Mouse (Mus musculus) stomach, embryonic 14.5 days (tissue): ENCODE measurements around the gene Med18. TPM values are rescaled to one million over a fixed set of nuclear protein-coding genes. Genes with fewer than 3 reads are reported as not detected.

ENCODE experiments used
- ATAC-seq: fragments of 200-750 bp; cut with Nextera tagmentation; 2 replicates; pipeline ENCODE4 v1.8.0; 2017; ENCODE audit warnings: low read depth, moderate TSS enrichment; ENCODE audit not compliant: insufficient number of reproducible peaks, insufficient read depth, low FRiP score
- H3K27ac ChIP-seq: fragments of 300-500 bp; sonication (generic); 2 replicates; pipeline ENCODE4 v1.5.1; 2014; ENCODE audit warnings: mild to moderate bottlenecking, low read length, moderate library complexity, mixed read lengths
- H3K27me3 ChIP-seq: fragments of 300-500 bp; sonication (generic); 2 replicates; pipeline ENCODE4 v1.6.1; 2014; ENCODE audit warnings: low read length, control low read depth, mixed read lengths; ENCODE audit not compliant: control insufficient read depth, insufficient read depth
- H3K36me3 ChIP-seq: fragments of 300-500 bp; sonication (generic); 2 replicates; pipeline ENCODE4 v1.6.1; 2014; ENCODE audit warnings: mild to moderate bottlenecking, control low read depth, low read length, moderate library complexity, mixed read lengths; ENCODE audit not compliant: control insufficient read depth, insufficient read depth
- H3K4me1 ChIP-seq: fragments of 300-500 bp; sonication (generic); 2 replicates; pipeline ENCODE4 v1.6.1; 2014; ENCODE audit warnings: low read length, control low read depth, mixed read lengths; ENCODE audit not compliant: control insufficient read depth, insufficient read depth
- H3K4me2 ChIP-seq: fragments of 300-500 bp; sonication (generic); replicated peaks from 2 replicates; pipeline ENCODE4 v1.6.1; 2014; ENCODE audit warnings: low read depth, low read length, control low read depth
- H3K4me3 ChIP-seq: fragments of 300-500 bp; sonication (generic); 2 replicates; pipeline ENCODE4 v1.5.1; 2014; ENCODE audit warnings: low read depth, low read length, control low read depth
- H3K9ac ChIP-seq: fragments of 300-500 bp; sonication (generic); replicated peaks from 2 replicates; pipeline ENCODE4 v1.6.1; 2014; ENCODE audit warnings: low read depth, mild to moderate bottlenecking, control low read depth, low read length, moderate library complexity, mixed read lengths
- H3K9me3 ChIP-seq: fragments of 300-500 bp; sonication (generic); 2 replicates; pipeline ENCODE4 v1.6.1; 2016; ENCODE audit warnings: low read depth, low read length, control low read depth; ENCODE audit not compliant: control insufficient read depth
- WGBS: fragments of 180-500 bp; shearing (Covaris S2); extraction: QIAGEN DNeasy Blood & Tissue Kit; methylation state at CpG from one replicate; pipeline ENCODE4 v1.1.7; 2014; 5-methylcytosine and 5-hydroxymethylcytosine counted together
- polyA plus RNA-seq: library from polyadenylated mRNA; unstranded; fragments of >200 nt; fragmentation: Nextera tagmentation; extraction: Ambion mirVana; gene quantifications from 2 replicates; pipeline ENCODE4 v1.2.1, GENCODE M21; 2014

Med18 gene
- polyA plus RNA-seq, 1 experiment from 2014 or later = 22.8 TPM

DNA sequence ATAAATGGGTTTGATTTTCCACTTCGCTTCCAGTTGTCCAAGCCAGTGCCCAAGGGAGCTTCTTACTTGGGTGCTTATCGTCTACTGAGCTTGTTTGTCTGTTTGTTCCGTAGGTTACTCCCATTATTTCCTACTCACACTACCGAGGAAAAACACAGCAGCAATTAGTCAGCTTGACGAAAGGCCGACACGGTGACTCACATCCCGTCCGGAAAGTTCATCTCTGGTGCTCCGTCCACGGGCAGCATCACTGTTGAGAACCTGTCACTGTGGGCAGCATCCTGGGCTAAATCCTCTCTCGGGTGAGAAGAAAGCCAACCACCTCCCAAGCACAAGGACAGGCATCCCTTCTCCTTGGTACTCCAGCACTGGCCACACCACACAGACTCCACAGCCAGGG is 17.6 kb downstream of the Med18 start:
- no peak overlapping the region for H3K4me3 ChIP-seq
- peaks cover 3% of the 10 kb centered on the region; the same call in 1 of the 2 replicates for H3K9me3 ChIP-seq
- WGBS = 69% methylated on average over 12 of the region's 12 CpGs
- no peak overlapping the region for H3K9ac ChIP-seq
- H3K36me3 ChIP-seq = no peaks in the 10 kb centered on the region
- H3K4me1 ChIP-seq = no peaks in the 10 kb centered on the region
- no peak overlapping the region for H3K27ac ChIP-seq
- no peak for ATAC-seq
- no peaks in the 10 kb centered on the region for H3K27me3 ChIP-seq
- H3K4me2 ChIP-seq = no peak overlapping the region

DNA sequence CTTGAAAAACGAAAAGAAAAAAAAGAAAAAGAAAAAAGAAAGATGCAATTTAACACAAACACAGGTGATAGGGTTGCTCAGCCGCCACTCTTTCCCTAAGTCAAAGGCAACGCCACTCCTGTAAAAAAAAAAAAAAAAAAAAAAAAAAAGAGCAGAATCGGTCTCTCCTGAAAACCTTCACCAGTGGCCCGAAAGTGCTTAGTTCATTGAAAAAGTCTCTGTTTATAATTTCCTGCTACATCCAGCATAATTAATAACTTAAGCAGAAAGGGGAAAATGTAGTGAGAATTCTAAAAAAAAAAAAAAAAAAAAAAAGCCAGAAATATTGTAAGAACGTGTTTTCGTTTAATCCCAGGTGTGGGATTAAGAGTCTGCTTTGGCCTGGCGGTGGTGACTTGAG is 19.2 kb downstream of the Med18 start:
- Histone ChIP-seq H3K9ac (no peak overlapping the region), H3K4me3 (no peak overlapping the region), H3K36me3 (no peaks in the 10 kb centered on the region), H3K27ac (no peak overlapping the region), H3K4me2 (no peak overlapping the region), H3K4me1 (no peaks in the 10 kb centered on the region), H3K27me3 (no peaks in the 10 kb centered on the region), H3K9me3 (peaks cover 3% of the 10 kb centered on the region; the same call in 1 of the 2 replicates)
- 75% methylated on average over 8 of the region's 8 CpGs for WGBS
- no peak for ATAC-seq

DNA sequence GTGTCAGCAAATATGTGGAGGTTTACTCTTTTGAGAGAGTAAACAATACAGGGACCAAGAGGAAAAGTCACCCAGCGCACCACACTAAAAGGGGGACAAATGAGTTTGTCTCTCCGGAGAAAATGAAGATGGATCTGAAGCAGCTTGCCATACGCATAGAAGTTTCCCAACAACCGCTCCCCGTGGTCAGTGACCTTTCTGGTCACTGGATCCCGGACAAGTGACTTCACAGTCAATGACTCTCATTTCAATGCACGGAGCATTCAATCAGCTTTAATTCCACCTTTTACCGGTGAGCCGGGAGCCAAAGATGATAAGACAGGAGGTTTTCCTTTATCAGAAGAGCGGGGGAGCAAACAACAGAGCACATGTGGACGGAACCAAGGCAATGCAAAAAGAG is 25.9 kb downstream of the Med18 start:
- Histone ChIP-seq H3K4me1 (no peaks in the 10 kb centered on the region), H3K4me2 (no peak overlapping the region), H3K27me3 (no peaks in the 10 kb centered on the region), H3K36me3 (no peaks in the 10 kb centered on the region), H3K9me3 (peaks cover 3% of the 10 kb centered on the region; the same call in 1 of the 2 replicates), H3K9ac (no peak overlapping the region), H3K4me3 (no peak overlapping the region), H3K27ac (no peak overlapping the region)
- WGBS = 47% methylated on average over 11 of the region's 11 CpGs
- no peak for ATAC-seq

DNA sequence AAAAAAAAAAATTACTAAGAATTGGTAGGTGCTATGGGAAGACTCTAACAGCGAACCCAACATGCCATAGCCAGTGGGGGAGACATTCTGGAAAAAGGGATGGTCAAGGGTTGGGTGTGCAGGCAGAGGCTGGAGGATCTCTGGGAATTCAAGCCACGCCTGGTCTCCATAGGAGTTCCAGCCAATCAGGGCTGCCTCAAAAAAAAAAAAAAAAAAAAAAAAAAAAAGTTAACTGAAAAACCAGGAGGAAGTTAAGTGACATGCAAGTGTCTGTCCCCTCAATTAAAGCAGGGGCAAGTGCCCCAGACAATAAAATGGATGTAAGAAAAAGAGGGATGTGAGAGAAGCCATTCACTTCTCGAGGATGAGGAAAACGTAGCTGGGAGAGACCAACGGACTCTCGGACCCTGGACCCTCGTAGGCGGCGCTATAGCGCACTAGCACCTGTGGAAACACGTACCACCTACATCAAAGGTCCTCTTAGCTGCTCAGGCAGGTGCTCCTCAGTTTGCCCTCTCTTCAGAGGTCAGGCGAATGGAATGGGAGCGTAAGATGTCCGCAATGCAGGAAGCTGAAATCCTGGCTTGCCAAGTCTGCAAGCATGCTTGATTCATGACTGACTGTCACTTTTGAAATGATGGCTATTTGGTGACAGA is 30.9 kb downstream of the Med18 start:
- WGBS = 10% methylated on average over 14 of the region's 14 CpGs
- Histone ChIP-seq H3K27me3 (no peaks in the 10 kb centered on the region), H3K9ac (no peak overlapping the region), H3K36me3 (no peaks in the 10 kb centered on the region), H3K4me1 (no peaks in the 10 kb centered on the region), H3K4me3 (no peak overlapping the region), H3K4me2 (peak overlapping the region; percentile 23; the same call in 1 of the 2 replicates), H3K27ac (no peak overlapping the region), H3K9me3 (no peaks in the 10 kb centered on the region)
- no peak for ATAC-seq

DNA sequence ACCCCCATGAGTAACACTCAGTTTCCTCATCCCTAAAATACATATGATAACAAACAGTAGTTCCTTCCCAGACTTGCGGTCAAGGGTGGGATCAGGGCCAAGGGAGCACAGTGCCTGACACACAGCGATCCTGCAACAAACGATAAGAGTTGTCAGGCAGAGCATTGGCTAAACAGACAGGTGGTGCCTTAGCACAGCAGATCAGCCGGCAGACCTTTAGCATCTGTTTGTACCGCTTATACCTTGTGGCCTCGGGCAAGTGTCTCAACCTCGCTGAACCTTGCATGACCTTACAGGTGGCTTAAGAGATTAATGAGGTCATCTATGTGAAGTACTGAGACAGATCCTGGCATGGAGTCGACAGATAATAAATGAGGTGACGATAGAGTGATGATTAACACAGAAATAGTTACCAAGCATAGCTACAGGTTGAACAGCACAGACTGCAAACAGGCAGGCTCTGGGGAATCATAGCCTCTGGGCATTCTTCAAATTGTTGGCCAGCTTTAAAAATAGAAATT is 35.6 kb downstream of the Med18 start:
- no peaks in the 10 kb centered on the region for H3K36me3 ChIP-seq
- WGBS = 26% methylated on average over 9 of the region's 9 CpGs
- no peaks in the 10 kb centered on the region for H3K9me3 ChIP-seq
- H3K4me1 ChIP-seq = no peaks in the 10 kb centered on the region
- no peak overlapping the region for H3K27ac ChIP-seq
- no peak overlapping the region for H3K9ac ChIP-seq
- no peak overlapping the region for H3K4me3 ChIP-seq
- ATAC-seq = peak; percentile 88; the same call in 1 of the 2 replicates
- H3K27me3 ChIP-seq = no peaks in the 10 kb centered on the region
- no peak overlapping the region for H3K4me2 ChIP-seq

DNA sequence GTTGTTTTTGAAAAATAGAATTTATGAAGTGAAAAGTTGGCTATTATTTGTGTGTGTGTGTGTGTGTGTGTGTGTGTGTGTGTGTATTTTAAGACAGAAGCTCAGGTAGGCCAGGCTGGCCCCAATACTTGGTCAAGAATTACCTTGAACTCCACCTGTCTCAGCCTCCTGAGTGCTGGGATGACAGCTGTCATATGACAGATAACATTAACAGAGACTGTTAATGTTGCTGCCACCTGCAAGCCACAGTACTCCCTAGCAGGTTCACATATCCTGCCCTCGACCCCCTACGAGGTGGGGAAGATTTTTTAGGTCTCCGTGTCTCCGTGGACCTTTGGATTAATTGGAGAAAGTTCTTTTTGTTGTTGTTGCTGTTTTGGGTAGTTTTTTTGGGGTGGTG is 36.2 kb downstream of the Med18 start:
- no peaks in the 10 kb centered on the region for H3K9me3 ChIP-seq
- no peak for ATAC-seq
- no peaks in the 10 kb centered on the region for H3K4me1 ChIP-seq
- WGBS = 77% methylated on average over 4 of the region's 4 CpGs
- H3K27me3 ChIP-seq = no peaks in the 10 kb centered on the region
- no peak overlapping the region for H3K4me2 ChIP-seq
- no peak overlapping the region for H3K9ac ChIP-seq
- H3K36me3 ChIP-seq = no peaks in the 10 kb centered on the region
- no peak overlapping the region for H3K27ac ChIP-seq
- H3K4me3 ChIP-seq = no peak overlapping the region

DNA sequence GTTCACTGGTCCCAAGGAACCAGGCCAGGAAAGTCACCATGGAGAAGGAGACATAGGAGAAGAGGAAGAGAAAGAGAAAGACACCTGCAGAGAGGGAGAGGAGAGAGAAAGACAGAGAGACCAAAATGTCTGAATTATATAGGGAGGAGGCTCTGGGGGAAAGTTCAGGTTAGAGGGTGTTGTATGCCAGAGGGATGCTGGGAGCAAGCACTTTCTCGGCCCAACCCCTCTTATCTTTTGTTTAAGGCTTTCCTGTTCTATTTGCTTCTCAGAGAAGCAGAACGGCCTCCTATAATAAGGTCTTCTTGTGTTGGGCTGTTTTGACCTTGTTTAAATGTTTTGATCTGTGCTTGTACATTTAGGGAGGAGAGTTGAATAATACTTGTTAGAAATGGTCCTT is 37.7 kb downstream of the Med18 start:
- Histone ChIP-seq H3K9me3 (no peaks in the 10 kb centered on the region), H3K9ac (no peak overlapping the region), H3K36me3 (no peaks in the 10 kb centered on the region), H3K27me3 (no peaks in the 10 kb centered on the region), H3K27ac (peak overlapping the region; percentile 33; the same call in 1 of the 2 replicates), H3K4me3 (no peak overlapping the region), H3K4me1 (no peaks in the 10 kb centered on the region), H3K4me2 (no peak overlapping the region)
- no peak for ATAC-seq
- WGBS = 36% methylated on average over 2 of the region's 2 CpGs

DNA sequence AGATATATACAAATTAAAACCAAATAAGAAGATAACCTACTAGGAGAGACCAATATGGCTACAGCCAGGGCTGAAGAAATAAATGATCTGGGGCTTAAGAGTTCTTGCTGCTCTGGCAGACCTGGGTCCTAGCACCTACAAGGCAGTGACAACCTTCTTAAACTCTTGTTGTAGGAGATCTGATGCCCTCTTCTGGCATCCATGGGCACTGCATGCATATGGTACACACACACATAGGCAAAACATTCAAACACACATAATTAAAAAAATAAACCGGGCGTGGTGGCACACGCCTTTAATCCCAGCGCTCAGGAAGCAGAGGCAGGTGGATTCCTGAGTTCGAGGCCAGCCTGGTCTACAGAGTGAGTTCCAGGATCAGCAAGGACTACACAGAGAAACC is 39.0 kb downstream of the Med18 start:
- Histone ChIP-seq H3K4me2 (no peak overlapping the region), H3K4me1 (peaks cover 11% of the 10 kb centered on the region), H3K9me3 (no peaks in the 10 kb centered on the region), H3K4me3 (no peak overlapping the region), H3K9ac (no peak overlapping the region), H3K36me3 (no peaks in the 10 kb centered on the region), H3K27me3 (no peaks in the 10 kb centered on the region), H3K27ac (no peak overlapping the region)
- ATAC-seq = no peak
- 89% methylated on average over 5 of the region's 5 CpGs for WGBS
